Mouse (Mus musculus) olfactory bulb, adult 2 months (tissue): ENCODE measurements around the gene U90926.

ENCODE experiments used
- CTCF ChIP-seq: fragments of 200-500 bp; IDR thresholded peaks from 2 replicates; pipeline ENCODE4 v1.5.1; 2012; ENCODE audit warnings: low read depth, mild to moderate bottlenecking, low read length, moderate library complexity; ENCODE audit not compliant: insufficient read depth
- POLR2A ChIP-seq: fragments of 200-500 bp; IDR thresholded peaks from 2 replicates; pipeline ENCODE4 v1.6.1; 2012; ENCODE audit warnings: mild to moderate bottlenecking, low read depth, low read length, moderate library complexity; ENCODE audit not compliant: insufficient read depth

- no peak for TF ChIP-seq CTCF
- TF ChIP-seq POLR2A, result no peak
Observed at GRCm38 (mm10) chr5:92256218-92256617, 41.0 kb upstream of the U90926 start, which contains the start of gene Ppef2.
